Mouse (Mus musculus) forebrain, embryonic 11.5 days (tissue): ENCODE measurements at regions not wholly inside any gene's neighbourhood (a gene's known extent, or its start where the extent isn't known, plus 50 kb on each side); places are given as distances from the start of the nearest gene placed in this dataset.

Experiments used
- ATAC-seq: fragments of 200-750 bp; cut with Nextera tagmentation; replicated peaks from 2 replicates; pipeline ENCODE4 v1.8.0; 2017; ENCODE audit warnings: moderate TSS enrichment; ENCODE audit not compliant: low FRiP score
- DNase-seq: peaks from one replicate; pipeline ENCODE4 v3.0.0-alpha.2; 2017; ENCODE audit warnings: low spot score
- H3K27ac ChIP-seq: fragments of 300-500 bp; sonication (generic); 2 replicates; pipeline ENCODE4 v1.5.1; 2014; ENCODE audit warnings: low read depth, low read length
- H3K27me3 ChIP-seq: fragments of 300-500 bp; sonication (generic); 2 replicates; pipeline ENCODE4 v1.6.1; 2014; ENCODE audit warnings: mild to moderate bottlenecking, low read length, mixed read lengths; ENCODE audit not compliant: control insufficient read depth, insufficient read depth
- H3K36me3 ChIP-seq: fragments of 300-500 bp; sonication (generic); 2 replicates; pipeline ENCODE4 v1.6.1; 2014; ENCODE audit warnings: mild to moderate bottlenecking, low read length, moderate library complexity, mixed read lengths; ENCODE audit not compliant: control insufficient read depth, insufficient read depth
- H3K4me1 ChIP-seq: fragments of 300-500 bp; sonication (generic); replicated peaks from 2 replicates; pipeline ENCODE4 v1.6.1; 2014; ENCODE audit warnings: low read length, mixed read lengths; ENCODE audit not compliant: control insufficient read depth, insufficient read depth
- H3K4me2 ChIP-seq: fragments of 300-500 bp; sonication (generic); 2 replicates; pipeline ENCODE4 v1.6.1; 2014; ENCODE audit warnings: low read depth, mild to moderate bottlenecking, low read length, moderate library complexity, mixed read lengths; ENCODE audit not compliant: severe bottlenecking
- H3K4me3 ChIP-seq: fragments of 300-500 bp; sonication (generic); 2 replicates; pipeline ENCODE4 v1.5.1; 2014; ENCODE audit warnings: low read depth, low read length
- H3K9ac ChIP-seq: fragments of 300-500 bp; sonication (generic); 2 replicates; pipeline ENCODE4 v1.6.1; 2014; ENCODE audit warnings: low read length
- H3K9me3 ChIP-seq: fragments of 300-500 bp; sonication (generic); 2 replicates; pipeline ENCODE4 v1.6.1; 2016; ENCODE audit warnings: low read length, mixed read lengths; ENCODE audit not compliant: control insufficient read depth
- WGBS: fragments of 180-500 bp; shearing (Covaris S2); extraction: QIAGEN DNeasy Blood & Tissue Kit; methylation state at CpG from one replicate; pipeline ENCODE4 v1.1.7; 2014; 5-methylcytosine and 5-hydroxymethylcytosine counted together

GRCm38 (mm10) chr10:68378212-68378611, 99.7 kb upstream of the Arid5b start:
- ATAC-seq (no peak), DNase-seq (no peak)
- H3K9ac ChIP-seq, result no peak overlapping the region
- no peaks in the 10 kb centered on the region for H3K36me3 ChIP-seq
- H3K4me3 ChIP-seq, result no peak overlapping the region
- H3K4me2 ChIP-seq, result no peak overlapping the region
- no peaks in the 10 kb centered on the region for H3K4me1 ChIP-seq
- no peaks in the 10 kb centered on the region for H3K9me3 ChIP-seq
- no peak overlapping the region for H3K27ac ChIP-seq
- 95% methylated on average over 5 of the region's 5 CpGs for WGBS
- H3K27me3 ChIP-seq, result no peaks in the 10 kb centered on the region

GRCm38 (mm10) chr10:68377479-68377878, 98.9 kb upstream of the Arid5b start:
- DNase-seq (no peak), ATAC-seq (no peak)
- no peaks in the 10 kb centered on the region for H3K36me3 ChIP-seq
- no peaks in the 10 kb centered on the region for H3K4me1 ChIP-seq
- H3K4me3 ChIP-seq, result no peak overlapping the region
- 94% methylated on average over 4 of the region's 4 CpGs for WGBS
- H3K27ac ChIP-seq, result no peak overlapping the region
- H3K27me3 ChIP-seq, result no peaks in the 10 kb centered on the region
- H3K9ac ChIP-seq, result no peak overlapping the region
- no peaks in the 10 kb centered on the region for H3K9me3 ChIP-seq
- H3K4me2 ChIP-seq, result no peak overlapping the region

GRCm38 (mm10) chr10:68373875-68374274, 95.3 kb upstream of the Arid5b start:
- ATAC-seq, result no peak
- no peak for DNase-seq
- WGBS, result 83% methylated on average over 5 of the region's 5 CpGs

GRCm38 (mm10) chr10:68371785-68372184, 93.2 kb upstream of the Arid5b start:
- ATAC-seq (no peak), DNase-seq (no peak)
- H3K4me3 ChIP-seq, result no peak overlapping the region
- 92% methylated on average over 6 of the region's 6 CpGs for whole genome bisulfite sequencing
- no peaks in the 10 kb centered on the region for H3K4me1 ChIP-seq
- no peak overlapping the region for H3K27ac ChIP-seq
- H3K36me3 ChIP-seq, result no peaks in the 10 kb centered on the region
- no peaks in the 10 kb centered on the region for H3K27me3 ChIP-seq
- no peak overlapping the region for H3K4me2 ChIP-seq
- H3K9ac ChIP-seq, result no peak overlapping the region
- no peaks in the 10 kb centered on the region for H3K9me3 ChIP-seq

More at GRCm38 (mm10) chr10:68373875-68374274, 95.3 kb upstream of the Arid5b start:
- H3K4me2 ChIP-seq, result no peak overlapping the region
- no peaks in the 10 kb centered on the region for H3K4me1 ChIP-seq
- H3K4me3 ChIP-seq, result no peak overlapping the region
- H3K27ac ChIP-seq, result no peak overlapping the region
- no peaks in the 10 kb centered on the region for H3K27me3 ChIP-seq
- no peak overlapping the region for H3K9ac ChIP-seq
- no peaks in the 10 kb centered on the region for H3K36me3 ChIP-seq
- H3K9me3 ChIP-seq, result no peaks in the 10 kb centered on the region

- no peaks in the 10 kb centered on the region for H3K27me3 ChIP-seq
- H3K27ac ChIP-seq, result no peak overlapping the region
- no peak overlapping the region for H3K9ac ChIP-seq
- H3K4me2 ChIP-seq, result no peak overlapping the region
- H3K36me3 ChIP-seq, result no peaks in the 10 kb centered on the region
- no peaks in the 10 kb centered on the region for H3K4me1 ChIP-seq
- ATAC-seq (no peak), DNase-seq (no peak)
- no peak overlapping the region for H3K4me3 ChIP-seq
- WGBS, result 92% methylated on average over 8 of the region's 8 CpGs
- H3K9me3 ChIP-seq, result no peaks in the 10 kb centered on the region
These were observed 92.4 kb upstream of the Arid5b start for GRCm38 (mm10) chr10:68370986-68371385.

DNA sequence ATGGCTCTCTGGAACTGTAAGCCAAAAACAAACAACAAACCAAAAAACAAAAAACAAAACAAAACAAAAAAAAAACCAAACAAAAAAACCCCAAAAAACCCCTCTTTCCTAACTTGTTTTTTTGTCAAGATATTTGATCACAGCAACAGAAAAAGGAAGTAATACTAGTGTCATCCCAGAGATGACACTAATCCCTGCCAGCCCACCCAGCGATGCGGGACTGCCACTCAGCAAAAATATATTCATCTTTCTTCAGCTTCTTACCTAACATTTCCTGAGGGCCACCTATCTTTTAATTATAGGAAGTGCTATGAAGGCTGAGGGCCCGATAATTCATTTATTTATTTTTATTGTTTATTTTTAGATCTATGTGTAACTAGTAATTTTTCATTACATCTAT, 88.3 kb upstream of the Arid5b start:
- no peak overlapping the region for H3K27ac ChIP-seq
- no peak overlapping the region for H3K4me3 ChIP-seq
- DNase-seq (no peak), ATAC-seq (no peak)
- no peaks in the 10 kb centered on the region; the same call in 1 of the 2 replicates for H3K9me3 ChIP-seq
- H3K27me3 ChIP-seq, result no peaks in the 10 kb centered on the region
- H3K36me3 ChIP-seq, result no peaks in the 10 kb centered on the region
- no peak overlapping the region for H3K4me2 ChIP-seq
- 92% methylated on average over 3 of the region's 3 CpGs for WGBS
- no peaks in the 10 kb centered on the region for H3K4me1 ChIP-seq
- H3K9ac ChIP-seq, result no peak overlapping the region

DNA sequence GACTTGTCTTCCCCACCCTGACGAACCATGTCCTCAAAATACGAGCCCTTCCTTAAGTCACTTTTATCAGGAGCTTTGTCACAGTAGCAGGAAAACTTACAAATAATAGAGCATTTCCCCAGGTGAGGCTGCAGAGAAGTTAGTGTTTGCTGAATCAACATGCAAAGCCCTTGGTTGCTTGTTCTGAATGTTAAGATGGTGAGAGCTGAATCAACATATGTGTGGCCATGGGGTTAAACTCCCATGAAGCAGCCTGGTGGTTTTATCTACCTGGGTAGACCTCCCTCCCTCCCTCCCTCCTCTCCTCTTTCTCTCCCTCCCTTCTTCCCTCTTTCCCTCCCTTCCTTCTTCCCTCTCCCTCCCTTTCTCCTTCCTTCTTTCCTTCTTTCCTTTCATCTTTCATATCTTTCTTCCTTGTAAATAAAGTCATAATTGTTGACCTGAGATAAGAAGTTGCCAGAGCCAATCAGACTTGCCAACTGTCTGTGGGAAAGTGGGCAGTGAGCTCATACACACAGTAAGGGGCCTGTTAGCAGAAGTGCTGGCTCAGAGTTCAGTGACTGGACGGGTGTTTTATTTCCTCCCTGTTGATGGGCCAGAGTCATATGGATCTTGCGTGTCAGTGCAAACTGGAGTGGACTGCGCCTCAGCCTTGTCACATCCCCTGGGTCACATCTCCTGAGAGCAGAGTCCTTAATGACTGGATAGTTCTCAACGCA, 82.4 kb upstream of the Arid5b start:
- H3K36me3 ChIP-seq, result no peaks in the 10 kb centered on the region
- no peaks in the 10 kb centered on the region; the same call in 1 of the 2 replicates for H3K4me1 ChIP-seq
- no peak overlapping the region for H3K4me3 ChIP-seq
- H3K27ac ChIP-seq, result no peak overlapping the region
- H3K27me3 ChIP-seq, result no peaks in the 10 kb centered on the region
- no peak for ATAC-seq
- no peak for DNase-seq
- no peak overlapping the region for H3K9ac ChIP-seq
- WGBS, result 87% methylated on average over 6 of the region's 6 CpGs
- H3K9me3 ChIP-seq, result no peaks in the 10 kb centered on the region; the same call in 1 of the 2 replicates
- no peak overlapping the region for H3K4me2 ChIP-seq

DNA sequence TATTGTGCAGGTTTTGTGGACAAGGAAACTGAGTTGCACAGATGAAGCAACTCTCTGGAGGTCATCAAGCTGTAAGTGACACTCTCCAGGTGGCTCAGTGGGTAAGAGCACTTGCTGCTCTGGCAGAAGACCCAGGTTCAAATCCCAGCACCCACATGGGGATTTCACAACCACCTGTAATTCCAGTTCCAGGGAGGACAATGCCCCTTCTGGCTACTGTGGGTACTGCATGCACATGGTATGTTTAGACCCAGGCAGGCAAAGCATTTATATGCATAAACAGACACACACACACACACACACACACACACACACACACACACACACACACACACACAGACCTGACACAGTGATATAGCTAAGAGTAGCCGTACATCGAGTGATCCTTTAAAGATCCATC, 80.6 kb upstream of the Arid5b start:
- no peak for DNase-seq
- ATAC-seq, result no peak
- no peaks in the 10 kb centered on the region for H3K27me3 ChIP-seq
- no peak overlapping the region for H3K4me3 ChIP-seq
- no peak overlapping the region for H3K9ac ChIP-seq
- WGBS, result 94% methylated on average over 2 of the region's 2 CpGs
- no peak overlapping the region for H3K4me2 ChIP-seq
- no peaks in the 10 kb centered on the region for H3K9me3 ChIP-seq
- no peak overlapping the region for H3K27ac ChIP-seq
- H3K4me1 ChIP-seq, result no peaks in the 10 kb centered on the region; the same call in 1 of the 2 replicates
- H3K36me3 ChIP-seq, result no peaks in the 10 kb centered on the region

DNA sequence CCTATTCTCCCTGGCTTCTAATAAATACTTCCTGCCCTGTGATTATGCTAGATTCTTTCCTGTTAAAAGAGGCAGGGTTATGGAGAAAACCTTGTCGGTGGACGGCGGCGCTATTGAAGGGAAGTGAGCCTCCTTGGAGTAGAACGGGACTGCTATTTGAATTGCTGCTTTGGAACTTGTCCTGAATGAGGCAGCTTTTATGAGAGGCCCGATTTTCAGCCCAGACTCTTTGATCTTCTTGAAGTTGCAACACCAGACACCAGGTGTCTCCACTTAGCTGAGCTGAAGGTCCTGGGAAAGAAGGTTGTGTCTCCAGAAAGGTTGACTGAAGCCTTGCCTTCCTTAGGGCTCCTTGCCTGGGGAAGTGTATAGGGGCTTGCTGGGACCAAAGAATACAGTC, 78.4 kb upstream of the Arid5b start:
- no peak overlapping the region for H3K9ac ChIP-seq
- no peak for DNase-seq
- peaks cover 2% of the 10 kb centered on the region; the same call in 1 of the 2 replicates for H3K4me1 ChIP-seq
- no peak for ATAC-seq
- 73% methylated on average over 6 of the region's 6 CpGs for WGBS
- H3K9me3 ChIP-seq, result no peaks in the 10 kb centered on the region
- no peaks in the 10 kb centered on the region for H3K27me3 ChIP-seq
- H3K27ac ChIP-seq, result no peak overlapping the region
- H3K36me3 ChIP-seq, result no peaks in the 10 kb centered on the region
- H3K4me3 ChIP-seq, result no peak overlapping the region
- no peak overlapping the region for H3K4me2 ChIP-seq
